ENCODE assay signal across 15 mouse cellular contexts in the genomic region with DNA sequence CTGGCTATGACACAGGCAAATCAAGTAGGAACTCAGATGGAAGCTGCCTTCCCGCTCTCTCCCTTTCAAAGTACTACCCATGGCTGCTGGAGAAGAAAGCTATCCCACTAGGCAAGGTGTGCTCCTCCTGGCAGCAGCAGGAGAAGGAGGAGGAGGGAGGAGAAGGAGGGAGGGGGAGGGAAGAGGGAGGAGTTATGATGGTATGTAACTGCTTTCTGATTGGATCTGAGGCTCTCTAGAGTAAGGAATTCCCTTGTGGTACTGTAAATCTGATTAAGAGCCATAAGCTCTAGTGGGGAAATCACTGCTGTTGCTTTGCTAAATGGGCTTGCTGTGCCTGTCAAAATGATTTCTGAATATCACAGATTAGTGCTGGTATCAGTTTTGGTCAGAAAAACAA.
"Had no signal": no experiment of that assay in that cellular context is flagged by ENCODE, and none has a peak within 500 bp of the region (broad histone marks: within the 10 kb centered on the region; RNA-seq: fewer than 3 reads in every experiment).

No protein-coding gene starts in this region.

- DNase-seq: cerebellum, adult 9-10 months; cerebellum, adult 9-11 months; cerebellum, postnatal 10 days; cerebellum, postnatal 14 days; cerebellum, postnatal 25 days; cerebellum, postnatal 36 days; embryo, embryonic 11 days; forebrain, postnatal 0 days; gastrocnemius, adult 2 months; gastrocnemius, postnatal 10 days; gastrocnemius, postnatal 14 days; gastrocnemius, postnatal 25 days; gastrocnemius, postnatal 36 days; heart, adult 18-20 months; heart, adult 2 months had no signal
